Mouse (Mus musculus): Measurements from ENCODE around the gene Armc2.

- no peak for TF ChIP-seq CTCF (IDR thresholded peaks at IDR 0.05; ENCODE audit: low read depth, low read length)
- no peak for TF ChIP-seq GATA2 (IDR thresholded peaks at IDR 0.05; ENCODE audit: borderline replicate concordance, low read depth, low read length)
- TF ChIP-seq GATA1 (IDR thresholded peaks at IDR 0.05; ENCODE audit: borderline replicate concordance, low read length): no peak
- no peak for TF ChIP-seq TAL1 (conservative IDR thresholded peaks at IDR 0.05; ENCODE audit: low read depth, low read length)
Measured at GRCm38 (mm10) chr10:41896865-41897264, 121.4 kb downstream of the Armc2 start.

Measured in G1E (cell line).